Mouse (Mus musculus) embryonic facial prominence, embryonic 11.5 days (tissue): ENCODE measurements around the gene Ldlrad3. TPM values are rescaled to one million over a fixed set of nuclear protein-coding genes. Genes with fewer than 3 reads are reported as not detected.

Experiments
- ATAC-seq: fragments of 200-750 bp; cut with Nextera tagmentation; replicated peaks from 2 replicates; pipeline ENCODE4 v1.8.0; 2017; ENCODE audit warnings: low read depth; ENCODE audit not compliant: insufficient number of reproducible peaks, low FRiP score, low TSS enrichment
- DNase-seq: peaks from one replicate; pipeline ENCODE4 v3.0.0-alpha.2; 2015; ENCODE audit warnings: low spot score
- H3K27ac ChIP-seq: fragments of 300-500 bp; sonication (generic); replicated peaks from 2 replicates; pipeline ENCODE4 v1.5.1; 2014; ENCODE audit warnings: mild to moderate bottlenecking, low read depth, low read length, control low read depth
- H3K27me3 ChIP-seq: fragments of 300-500 bp; sonication (generic); 2 replicates; pipeline ENCODE4 v1.6.1; 2014; ENCODE audit warnings: mild to moderate bottlenecking, low read length, moderate library complexity, mixed read lengths; ENCODE audit not compliant: control insufficient read depth, insufficient read depth
- H3K36me3 ChIP-seq: fragments of 300-500 bp; sonication (generic); replicated peaks from 2 replicates; pipeline ENCODE4 v1.6.1; 2014; ENCODE audit warnings: low read depth, mild to moderate bottlenecking, low read length, moderate library complexity, mixed read lengths; ENCODE audit not compliant: control insufficient read depth, insufficient read depth
- H3K4me1 ChIP-seq: fragments of 300-500 bp; sonication (generic); 2 replicates; pipeline ENCODE4 v1.6.1; 2014; ENCODE audit warnings: low read length, mixed read lengths; ENCODE audit not compliant: control insufficient read depth, insufficient read depth
- H3K4me2 ChIP-seq: fragments of 300-500 bp; sonication (generic); 2 replicates; pipeline ENCODE4 v1.6.1; 2014; ENCODE audit warnings: low read depth, mild to moderate bottlenecking, control low read depth, low read length, moderate library complexity
- H3K4me3 ChIP-seq: fragments of 300-500 bp; sonication (generic); 2 replicates; pipeline ENCODE4 v1.5.1; 2014; ENCODE audit warnings: low read depth, low read length, control low read depth
- H3K9ac ChIP-seq: fragments of 300-500 bp; sonication (generic); replicated peaks from 2 replicates; pipeline ENCODE4 v1.6.1; 2014; ENCODE audit warnings: mild to moderate bottlenecking, control low read depth, low read length
- H3K9me3 ChIP-seq: fragments of 300-500 bp; sonication (generic); replicated peaks from 2 replicates; pipeline ENCODE4 v1.6.1; 2016; ENCODE audit warnings: mild to moderate bottlenecking, low read length, inconsistent platforms, mixed read lengths; ENCODE audit not compliant: control insufficient read depth
- WGBS: fragments of 180-500 bp; shearing (Covaris S2); extraction: QIAGEN DNeasy Blood & Tissue Kit; methylation state at CpG from one replicate; pipeline ENCODE4 v1.1.7; 2014; 5-methylcytosine and 5-hydroxymethylcytosine counted together
- polyA plus RNA-seq: library from polyadenylated mRNA; unstranded; fragments of >200 nt; fragmentation: Nextera tagmentation; extraction: Ambion mirVana; gene quantifications from 2 replicates; pipeline ENCODE4 v1.2.1, GENCODE M21; 2014

Ldlrad3 gene
- polyA plus RNA-seq, 1 experiment from 2014 or later = 47.6 TPM

GRCm38 (mm10) chr2:102136184-102136583 lies 50.0 kb downstream of the Ldlrad3 start:
- WGBS = 77% methylated on average over 3 of the region's 3 CpGs
- no peaks in the 10 kb centered on the region for H3K27me3 ChIP-seq
- no peak overlapping the region for H3K27ac ChIP-seq
- H3K4me1 ChIP-seq = peaks cover 9% of the 10 kb centered on the region
- no peak overlapping the region for H3K4me3 ChIP-seq
- H3K9me3 ChIP-seq = no peaks in the 10 kb centered on the region
- no peak overlapping the region for H3K9ac ChIP-seq
- no peak overlapping the region for H3K4me2 ChIP-seq
- no peak for DNase-seq
- H3K36me3 ChIP-seq = no peaks in the 10 kb centered on the region
- no peak for ATAC-seq

DNA sequence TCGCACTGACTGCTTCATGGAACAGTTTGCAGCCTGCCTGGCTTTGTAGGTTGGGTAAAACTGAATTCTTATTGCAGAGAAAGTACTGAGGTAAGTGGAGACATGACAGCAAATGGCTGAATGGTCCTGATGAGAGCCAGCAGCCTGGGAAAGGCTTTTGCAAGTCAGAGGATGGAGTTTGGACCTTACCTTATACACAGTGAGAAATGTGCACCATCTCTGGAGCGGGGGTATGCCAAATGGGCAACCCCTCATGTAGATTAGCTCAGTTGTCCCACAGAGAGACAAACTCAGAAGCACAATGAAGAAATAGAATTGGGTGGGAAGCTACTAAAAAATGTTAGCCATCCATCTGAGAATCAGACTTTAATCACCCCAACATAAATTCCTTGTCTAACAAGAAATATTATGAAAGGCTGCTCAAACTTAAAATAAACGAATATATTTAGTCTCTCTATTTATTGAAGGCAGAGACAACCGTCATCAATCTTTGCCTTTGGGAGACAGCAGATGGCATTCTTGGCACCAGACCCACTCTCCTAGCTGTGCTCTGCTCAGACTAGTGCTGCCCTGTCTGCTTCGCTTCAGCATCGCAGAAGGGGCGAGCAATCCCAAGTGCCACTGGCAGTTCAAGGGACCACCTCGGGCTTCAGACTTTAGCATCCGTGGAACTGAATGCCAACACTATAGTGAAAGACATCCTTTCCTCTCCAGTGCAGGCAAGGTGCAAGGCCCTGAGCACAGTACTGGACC lies 51.5 kb downstream of the Ldlrad3 start:
- no peak overlapping the region for H3K9ac ChIP-seq
- no peak for DNase-seq
- WGBS = 84% methylated on average over 9 of the region's 9 CpGs
- no peak overlapping the region for H3K4me3 ChIP-seq
- H3K27ac ChIP-seq = no peak overlapping the region
- H3K4me2 ChIP-seq = no peak overlapping the region
- H3K36me3 ChIP-seq = no peaks in the 10 kb centered on the region
- H3K27me3 ChIP-seq = no peaks in the 10 kb centered on the region
- no peaks in the 10 kb centered on the region for H3K9me3 ChIP-seq
- ATAC-seq = no peak
- peaks cover 3% of the 10 kb centered on the region for H3K4me1 ChIP-seq

DNA sequence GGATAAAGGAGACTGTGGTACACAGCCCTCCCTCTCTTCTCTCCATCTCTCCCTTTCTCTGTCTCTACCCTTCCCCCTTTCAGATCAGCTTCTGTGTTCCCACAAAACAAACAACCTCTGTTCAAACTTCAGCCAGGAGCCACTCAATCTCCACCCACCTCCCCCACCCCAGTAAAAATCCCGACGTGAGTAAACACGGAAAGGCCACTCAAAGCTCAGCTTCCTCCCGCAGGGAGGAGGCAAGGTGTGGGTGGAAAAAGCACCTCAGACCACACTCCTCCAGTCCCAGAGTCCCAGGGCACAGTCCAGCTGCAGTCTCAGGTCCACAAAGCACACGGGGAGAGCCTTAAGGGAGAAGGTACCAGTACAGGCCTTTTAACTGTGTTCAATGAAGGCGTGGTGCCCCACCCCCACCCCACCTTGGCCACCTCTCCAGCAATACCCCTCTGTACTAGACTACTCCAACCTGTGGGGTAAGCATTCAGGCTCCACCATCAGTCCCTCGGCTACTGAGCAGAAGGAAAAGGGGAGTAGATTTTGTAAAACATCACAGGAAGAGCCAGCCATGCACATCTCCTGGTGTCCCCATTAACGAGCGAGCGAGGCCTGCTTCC lies 53.1 kb downstream of the Ldlrad3 start:
- H3K27me3 ChIP-seq = no peaks in the 10 kb centered on the region
- H3K9ac ChIP-seq = no peak overlapping the region
- no peaks in the 10 kb centered on the region for H3K9me3 ChIP-seq
- ATAC-seq (no peak), DNase-seq (no peak)
- peaks cover 2% of the 10 kb centered on the region for H3K4me1 ChIP-seq
- no peaks in the 10 kb centered on the region for H3K36me3 ChIP-seq
- 34% methylated on average over 10 of the region's 10 CpGs for WGBS
- no peak overlapping the region for H3K27ac ChIP-seq
- H3K4me3 ChIP-seq = no peak overlapping the region
- no peak overlapping the region for H3K4me2 ChIP-seq

DNA sequence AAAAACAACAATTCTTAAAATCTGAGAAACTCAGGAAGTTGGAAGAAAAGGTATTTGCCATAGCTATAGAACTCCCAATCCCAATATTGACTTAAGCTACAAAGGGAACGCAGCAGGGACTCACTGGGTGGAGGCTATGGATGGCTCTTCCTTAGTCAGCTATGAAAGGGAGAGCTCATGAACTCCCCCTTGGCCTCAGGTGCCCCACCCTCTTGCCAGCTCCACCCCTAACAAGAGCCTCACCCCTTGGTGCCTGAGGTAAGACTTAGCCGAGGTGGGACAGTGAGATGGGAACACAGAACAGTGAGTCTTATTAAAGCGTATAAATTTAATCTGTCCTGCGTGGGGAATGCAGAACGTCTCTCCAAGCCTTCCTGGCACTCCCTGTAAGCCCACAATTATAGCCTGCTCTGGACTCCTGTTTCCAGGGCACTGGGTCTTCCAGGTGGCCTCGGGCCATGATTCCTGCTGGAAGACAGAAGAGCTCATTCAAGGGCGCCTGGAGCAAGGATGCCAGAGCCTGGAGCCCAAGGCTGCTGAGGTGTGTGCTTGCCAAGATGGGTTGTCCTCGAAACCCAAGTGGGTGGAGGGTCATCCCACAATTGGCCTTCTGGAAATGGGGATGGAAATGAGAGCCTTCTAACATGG lies 55.9 kb downstream of the Ldlrad3 start:
- Histone ChIP-seq H3K4me1 (peaks cover 2% of the 10 kb centered on the region), H3K36me3 (no peaks in the 10 kb centered on the region), H3K9ac (no peak overlapping the region), H3K27ac (no peak overlapping the region), H3K4me2 (no peak overlapping the region), H3K4me3 (no peak overlapping the region), H3K27me3 (no peaks in the 10 kb centered on the region), H3K9me3 (no peaks in the 10 kb centered on the region)
- ATAC-seq = no peak
- WGBS = 81% methylated on average over 8 of the region's 8 CpGs
- DNase-seq = no peak

GRCm38 (mm10) chr2:102129235-102129634 lies 57.0 kb downstream of the Ldlrad3 start:
- Histone ChIP-seq H3K9ac (no peak overlapping the region), H3K4me2 (no peak overlapping the region), H3K9me3 (no peaks in the 10 kb centered on the region), H3K27me3 (no peaks in the 10 kb centered on the region), H3K4me1 (peaks cover 2% of the 10 kb centered on the region), H3K27ac (no peak overlapping the region), H3K4me3 (no peak overlapping the region), H3K36me3 (no peaks in the 10 kb centered on the region)
- 90% methylated on average over 4 of the region's 4 CpGs for WGBS
- DNase-seq = no peak
- no peak for ATAC-seq

- no peaks in the 10 kb centered on the region for H3K36me3 ChIP-seq
- peaks cover 2% of the 10 kb centered on the region for H3K4me1 ChIP-seq
- DNase-seq (no peak), ATAC-seq (no peak)
- no peaks in the 10 kb centered on the region for H3K27me3 ChIP-seq
- 70% methylated on average over 14 of the region's 14 CpGs for WGBS
- H3K4me3 ChIP-seq = no peak overlapping the region
- no peak overlapping the region for H3K27ac ChIP-seq
- no peaks in the 10 kb centered on the region for H3K9me3 ChIP-seq
- H3K4me2 ChIP-seq = no peak overlapping the region
- no peak overlapping the region for H3K9ac ChIP-seq
Observed at GRCm38 (mm10) chr2:102128500-102129030, 57.6 kb downstream of the Ldlrad3 start.

DNA sequence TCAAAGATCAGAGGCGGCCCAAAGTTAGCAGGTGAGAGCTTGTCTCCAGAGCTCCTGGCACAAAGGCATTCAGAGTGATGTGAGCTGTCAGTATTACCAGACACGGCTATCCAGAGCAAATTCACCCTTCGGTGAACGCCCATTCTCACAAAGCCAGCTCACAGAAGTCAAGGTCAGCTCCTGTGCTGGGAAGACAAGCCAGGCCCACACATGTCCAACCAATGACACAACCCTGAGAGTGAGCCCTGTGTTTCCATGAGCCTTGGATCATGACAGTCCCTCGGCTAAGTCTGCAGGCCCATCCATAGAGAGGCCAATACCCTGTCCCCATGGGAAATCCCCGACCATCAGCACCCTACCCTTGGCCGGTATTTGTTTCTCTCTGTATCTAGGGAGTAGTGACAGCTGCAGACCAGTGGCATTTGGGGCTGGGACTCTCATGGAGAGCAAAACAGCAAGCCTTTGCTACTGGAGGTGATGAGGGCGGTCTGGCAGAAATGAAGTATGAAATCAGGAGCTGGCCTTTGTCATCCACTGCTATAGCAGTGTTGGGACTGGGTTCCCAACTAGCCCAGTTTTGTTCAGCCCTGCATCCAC lies 58.3 kb downstream of the Ldlrad3 start:
- Histone ChIP-seq H3K4me3 (no peak overlapping the region), H3K4me2 (no peak overlapping the region), H3K27me3 (no peaks in the 10 kb centered on the region), H3K9me3 (no peaks in the 10 kb centered on the region), H3K9ac (no peak overlapping the region), H3K4me1 (peaks cover under 1% of the 10 kb centered on the region), H3K36me3 (no peaks in the 10 kb centered on the region), H3K27ac (no peak overlapping the region)
- ATAC-seq (no peak; the same call in 1 of the 2 replicates), DNase-seq (no peak)
- 78% methylated on average over 8 of the region's 8 CpGs for WGBS
